Mouse (Mus musculus) hindbrain, embryonic 12.5 days (tissue): Measurements from ENCODE around the gene Zer1. TPM values are rescaled to one million over a fixed set of nuclear protein-coding genes. Genes with fewer than 3 reads are reported as not detected.
"Not testable (repeated sequence)": the region's sequence is repeated elsewhere in the genome, so short reads cannot be mapped to it uniquely, and the experiment has no call there.

Source experiments
- ATAC-seq: fragments of 200-750 bp; cut with Nextera tagmentation; 2 replicates; pipeline ENCODE4 v1.8.0; 2017; ENCODE audit warnings: moderate TSS enrichment; ENCODE audit not compliant: low FRiP score
- H3K27ac ChIP-seq: fragments of 300-500 bp; sonication (generic); 2 replicates; pipeline ENCODE4 v1.5.1; 2016; ENCODE audit warnings: mild to moderate bottlenecking
- H3K27me3 ChIP-seq: fragments of 300-500 bp; sonication (generic); 2 replicates; pipeline ENCODE4 v1.6.1; 2016; ENCODE audit warnings: mild to moderate bottlenecking
- H3K36me3 ChIP-seq: fragments of 300-500 bp; sonication (generic); 2 replicates; pipeline ENCODE4 v1.6.1; 2016; ENCODE audit warnings: mild to moderate bottlenecking
- H3K4me1 ChIP-seq: fragments of 300-500 bp; sonication (generic); 2 replicates; pipeline ENCODE4 v1.6.1; 2016
- H3K4me2 ChIP-seq: fragments of 300-500 bp; sonication (generic); replicated peaks from 2 replicates; pipeline ENCODE4 v1.6.1; 2016; ENCODE audit warnings: mild to moderate bottlenecking
- H3K4me3 ChIP-seq: fragments of 300-500 bp; sonication (generic); 2 replicates; pipeline ENCODE4 v1.5.1; 2016; ENCODE audit warnings: mild to moderate bottlenecking
- H3K9ac ChIP-seq: fragments of 300-500 bp; sonication (generic); 2 replicates; pipeline ENCODE4 v1.6.1; 2016; ENCODE audit warnings: mild to moderate bottlenecking, moderate library complexity
- H3K9me3 ChIP-seq: fragments of 300-500 bp; sonication (generic); replicated peaks from 2 replicates; pipeline ENCODE4 v1.6.1; 2016; ENCODE audit warnings: mild to moderate bottlenecking
- WGBS: fragments of 180-500 bp; shearing (Covaris S2); methylation state at CpG from one replicate; pipeline ENCODE4 v1.1.7; 2016; 5-methylcytosine and 5-hydroxymethylcytosine counted together
- polyA plus RNA-seq: library from polyadenylated mRNA; unstranded; fragments of >200 nt; fragmentation: Nextera tagmentation; extraction: Ambion mirVana; gene quantifications from 2 replicates; pipeline ENCODE4 v1.2.1, GENCODE M21; 2016

The Zer1 gene
- polyA plus RNA-seq, 1 experiment from 2014 or later = 12.6 TPM

DNA sequence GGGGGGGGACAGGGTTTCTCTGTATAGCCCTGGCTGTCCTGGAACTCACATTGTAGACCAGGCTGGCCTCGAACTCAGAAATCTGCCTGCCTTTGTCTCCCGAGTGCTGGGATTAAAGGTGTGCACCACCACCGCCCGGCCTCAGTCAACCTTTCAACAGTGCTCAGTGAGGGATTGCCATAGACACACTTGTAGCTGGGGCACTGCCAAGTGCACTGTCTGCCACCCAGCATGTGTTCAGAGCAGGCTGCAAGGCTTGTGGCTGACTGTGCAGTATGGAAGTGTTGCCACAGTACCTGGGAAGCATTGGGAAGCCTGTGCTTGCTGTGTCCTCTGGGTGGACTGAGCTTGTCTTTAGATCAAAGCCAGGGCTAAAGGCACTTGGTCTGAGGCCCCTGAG is 15.6 kb upstream of the Zer1 start:
- 95% methylated on average over 4 of the region's 4 CpGs for WGBS
- ATAC-seq, H3K27me3 ChIP-seq, H3K9me3 ChIP-seq, H3K27ac ChIP-seq, H3K9ac ChIP-seq, H3K4me1 ChIP-seq, H3K4me2 ChIP-seq, H3K4me3 ChIP-seq: not testable (repeated sequence)
- H3K36me3 ChIP-seq = peaks cover 64% of the 10 kb centered on the region

DNA sequence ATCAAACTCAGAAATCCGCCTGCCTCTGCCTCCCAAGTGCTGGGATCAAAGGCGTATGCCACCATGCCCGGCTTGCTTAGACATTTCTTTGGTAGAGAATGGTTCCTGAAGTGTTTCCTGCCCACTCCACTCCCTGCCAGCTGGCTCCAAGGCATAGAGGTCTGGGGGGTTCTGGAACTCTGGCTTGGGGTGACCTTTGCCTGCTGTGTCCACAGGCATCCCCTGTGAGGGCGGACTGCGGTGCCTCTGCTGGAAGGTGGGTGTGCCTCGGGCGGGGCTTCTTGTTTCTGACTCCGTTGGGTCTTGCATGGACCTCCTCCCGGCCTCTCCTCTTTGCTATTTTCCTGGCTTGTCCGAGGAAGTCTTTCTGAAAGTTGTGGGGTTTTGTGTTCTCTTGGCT is 12.1 kb upstream of the Zer1 start:
- Histone ChIP-seq H3K27me3 (no peaks in the 10 kb centered on the region), H3K4me3 (no peak overlapping the region), H3K4me2 (no peak overlapping the region), H3K27ac (no peak overlapping the region), H3K36me3 (peaks cover 30% of the 10 kb centered on the region), H3K9me3 (no peaks in the 10 kb centered on the region), H3K9ac (no peak overlapping the region), H3K4me1 (peaks cover 25% of the 10 kb centered on the region)
- WGBS = 89% methylated on average over 10 of the region's 10 CpGs
- ATAC-seq = no peak

DNA sequence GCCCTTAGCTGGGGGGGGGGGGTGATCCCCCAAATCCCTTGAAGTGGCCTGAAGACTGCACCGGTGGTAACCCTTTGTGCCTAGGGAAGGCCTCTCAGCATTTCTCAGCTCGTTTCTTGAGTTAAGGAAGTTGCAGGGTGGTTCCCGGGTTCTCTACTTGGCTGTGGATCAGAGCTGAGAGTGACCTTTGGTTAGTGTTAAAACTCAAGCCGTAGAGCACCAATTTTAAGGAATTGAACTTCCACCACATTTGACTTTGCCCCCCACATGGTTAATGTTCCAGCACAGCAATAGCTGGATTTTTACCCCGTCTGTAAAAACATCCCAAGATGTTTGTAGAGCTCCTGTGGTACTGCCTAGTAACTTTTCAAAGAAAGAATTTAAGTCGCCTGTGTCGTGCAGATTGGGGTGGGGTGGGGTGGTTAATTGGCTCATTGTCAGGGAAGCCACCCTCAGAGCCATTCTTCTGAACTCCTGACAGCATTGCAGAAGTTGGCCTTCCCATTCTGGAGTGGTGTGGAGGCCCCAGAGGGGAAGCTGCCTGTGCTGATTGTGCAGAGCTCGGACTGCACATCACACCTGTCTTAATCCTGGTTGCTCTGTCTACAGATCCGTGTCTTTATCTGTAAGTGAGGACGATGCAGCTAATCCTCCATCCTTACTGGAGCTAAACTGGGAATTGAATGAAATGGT is 10.7 kb upstream of the Zer1 start:
- no peaks in the 10 kb centered on the region for H3K27me3 ChIP-seq
- WGBS = 56% methylated on average over 10 of the region's 10 CpGs
- H3K27ac ChIP-seq = no peak overlapping the region
- no peaks in the 10 kb centered on the region for H3K9me3 ChIP-seq
- peak overlapping the region; percentile 86 for H3K9ac ChIP-seq
- H3K36me3 ChIP-seq = peaks cover 16% of the 10 kb centered on the region
- H3K4me1 ChIP-seq = peaks cover 25% of the 10 kb centered on the region
- no peak for ATAC-seq
- H3K4me2 ChIP-seq = peak overlapping the region; percentile 94
- H3K4me3 ChIP-seq = peak overlapping the region; percentile 76

DNA sequence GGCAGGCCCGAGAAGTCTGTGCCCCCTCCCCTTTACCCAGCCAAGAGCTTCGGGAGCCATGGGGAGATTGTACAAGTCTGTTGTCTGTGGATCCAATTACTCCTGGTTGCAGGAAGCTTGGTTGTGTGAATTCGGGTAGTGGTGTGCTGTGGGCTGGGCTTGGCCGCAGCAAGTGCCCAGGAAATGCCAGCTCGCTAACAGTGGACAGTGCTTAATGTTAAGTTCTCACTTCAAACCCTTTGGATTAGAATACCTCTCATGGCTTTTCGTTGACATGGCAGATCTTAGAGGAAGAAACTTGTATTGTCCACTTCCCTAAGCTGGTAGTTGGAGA is 10.0 kb upstream of the Zer1 start:
- no peaks in the 10 kb centered on the region for H3K27me3 ChIP-seq
- 35% methylated on average over 6 of the region's 6 CpGs for WGBS
- H3K4me2 ChIP-seq = peak overlapping the region; percentile 94
- peak overlapping the region; percentile 86 for H3K9ac ChIP-seq
- H3K36me3 ChIP-seq = peaks cover 15% of the 10 kb centered on the region
- H3K4me3 ChIP-seq = peak overlapping the region; percentile 76
- no peaks in the 10 kb centered on the region for H3K9me3 ChIP-seq
- peak; percentile 12; the same call in 1 of the 2 replicates for ATAC-seq
- H3K4me1 ChIP-seq = peaks cover 25% of the 10 kb centered on the region
- peak overlapping the region; percentile 82 for H3K27ac ChIP-seq

DNA sequence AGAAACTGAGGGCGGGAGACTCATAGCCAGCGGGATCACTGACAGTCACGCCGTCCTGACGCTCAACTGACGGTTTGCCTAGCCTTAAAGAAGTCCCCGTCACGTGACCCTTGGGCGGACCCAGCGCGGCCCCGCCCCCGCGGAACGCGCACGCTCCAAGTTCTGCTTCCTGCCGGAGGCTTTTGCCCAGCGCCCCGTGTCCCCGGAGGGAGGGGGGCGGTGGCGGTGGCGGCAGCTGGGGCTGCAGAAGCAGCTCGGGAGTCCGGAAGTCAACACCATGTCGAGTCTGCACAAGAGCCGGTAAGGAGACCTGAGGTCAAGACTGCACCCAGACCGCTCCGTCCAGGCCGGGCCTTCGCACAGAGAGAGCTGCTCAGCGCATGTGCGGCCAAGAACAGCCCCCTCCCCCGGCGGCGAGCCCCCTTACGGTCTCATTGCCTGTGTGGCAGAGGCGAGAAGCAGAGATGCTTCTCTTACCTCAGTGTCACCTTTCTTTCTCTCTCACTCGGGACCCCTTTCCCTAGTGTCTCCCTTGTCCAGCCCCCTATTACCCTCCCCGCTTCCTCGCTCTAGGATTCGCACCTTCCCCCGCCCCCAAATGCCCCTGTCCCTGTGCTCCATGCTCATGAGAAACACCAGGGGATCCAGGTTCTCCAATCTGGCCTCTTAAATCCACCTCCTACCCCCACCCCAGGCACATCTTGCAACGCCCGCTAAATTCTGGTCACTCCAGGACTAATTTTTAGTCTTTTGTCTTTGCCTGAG is 9.4 kb upstream of the Zer1 start, which contains the start of gene Tbc1d13:
Tbc1d13 (plus strand) TSS at position 134 of the 765 bp plus-strand sequence.
- Histone ChIP-seq H3K27me3 (no peaks in the 10 kb centered on the region), H3K36me3 (peaks cover 15% of the 10 kb centered on the region), H3K9ac (peak within 1 kb of the TSS; percentile 86), H3K9me3 (no peaks in the 10 kb centered on the region), H3K4me3 (peak within 1 kb of the TSS; percentile 76), H3K4me2 (peak within 1 kb of the TSS; percentile 94), H3K4me1 (peaks cover 25% of the 10 kb centered on the region), H3K27ac (peak within 1 kb of the TSS; percentile 82)
- WGBS = under 1% methylated on average over 46 of the region's 46 CpGs
- ATAC-seq = peak; percentile 93

DNA sequence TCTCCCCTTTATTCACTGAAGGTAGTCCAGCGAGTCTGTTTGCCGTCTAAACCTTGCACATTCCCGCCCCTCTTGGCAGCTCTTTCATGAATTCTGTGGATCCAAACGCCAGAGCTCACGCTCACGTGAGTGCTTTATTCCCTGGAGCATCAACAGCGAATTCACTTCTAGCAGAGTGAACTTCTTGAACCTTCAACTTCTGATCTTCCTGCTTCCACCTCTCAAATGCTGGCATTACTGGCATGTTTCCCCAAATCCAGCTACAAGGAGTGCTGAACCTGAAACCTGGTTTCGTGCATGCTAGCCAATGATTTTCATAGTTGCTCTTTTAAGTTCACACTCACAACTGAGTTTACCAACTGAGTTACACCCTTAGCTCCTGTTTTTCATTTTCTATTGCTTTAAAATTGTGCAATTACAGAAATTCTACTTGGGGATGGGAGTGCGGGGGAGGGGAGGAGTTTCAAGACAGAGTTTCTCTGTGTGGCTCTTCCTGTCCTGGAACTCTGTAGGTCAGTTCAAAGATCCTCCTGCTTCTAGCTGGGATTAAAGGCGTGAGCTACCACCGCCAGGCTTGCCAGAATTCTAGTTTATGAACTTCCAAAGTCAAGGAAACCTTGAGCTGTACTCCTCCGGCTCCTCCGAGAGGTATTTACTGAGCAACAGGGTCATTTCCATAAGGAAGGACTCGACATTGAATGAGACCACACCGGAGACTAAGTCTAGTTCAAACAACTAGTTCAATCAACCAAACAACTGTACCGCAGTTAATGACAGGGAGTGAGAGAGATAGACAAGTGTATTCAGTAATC is 8.6 kb upstream of the Zer1 start:
- H3K9me3 ChIP-seq = no peaks in the 10 kb centered on the region
- H3K9ac ChIP-seq = peak overlapping the region; percentile 86; the same call in 1 of the 2 replicates
- peak overlapping the region; percentile 76 for H3K4me3 ChIP-seq
- H3K27me3 ChIP-seq = no peaks in the 10 kb centered on the region
- ATAC-seq = no peak
- 0 out of 2 replicates have a peak overlapping the region, but pooled peaks have one; percentile 46 for H3K27ac ChIP-seq
- 24% methylated on average over 16 of the region's 16 CpGs for WGBS
- H3K4me2 ChIP-seq = peak overlapping the region; percentile 94
- peaks cover 15% of the 10 kb centered on the region for H3K36me3 ChIP-seq
- H3K4me1 ChIP-seq = peaks cover 25% of the 10 kb centered on the region

DNA sequence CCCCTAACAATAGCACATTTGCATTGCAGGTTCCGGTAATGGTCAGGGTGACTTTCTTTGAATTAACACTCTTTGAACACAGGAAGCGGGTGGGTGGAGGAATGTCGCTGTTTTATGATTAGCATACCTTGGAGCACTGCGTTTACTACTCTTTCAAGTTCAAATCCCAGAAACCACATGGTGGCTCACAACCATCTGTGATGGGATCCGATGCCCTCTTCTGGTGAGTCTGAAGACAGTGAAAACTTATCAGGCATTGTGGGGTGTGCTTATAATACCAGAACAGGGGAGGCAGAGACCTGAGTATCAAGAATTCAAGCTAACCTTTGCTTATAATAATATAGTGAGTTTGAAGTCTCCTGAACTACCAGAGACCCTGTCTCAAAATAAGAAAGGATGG is 6.9 kb upstream of the Zer1 start:
- not testable (repeated sequence) for H3K27ac ChIP-seq, H3K27me3 ChIP-seq, H3K9me3 ChIP-seq, ATAC-seq, H3K4me2 ChIP-seq, H3K9ac ChIP-seq, H3K36me3 ChIP-seq, H3K4me3 ChIP-seq
- H3K4me1 ChIP-seq = peaks cover 25% of the 10 kb centered on the region
- WGBS = 67% methylated on average over 5 of the region's 5 CpGs

DNA sequence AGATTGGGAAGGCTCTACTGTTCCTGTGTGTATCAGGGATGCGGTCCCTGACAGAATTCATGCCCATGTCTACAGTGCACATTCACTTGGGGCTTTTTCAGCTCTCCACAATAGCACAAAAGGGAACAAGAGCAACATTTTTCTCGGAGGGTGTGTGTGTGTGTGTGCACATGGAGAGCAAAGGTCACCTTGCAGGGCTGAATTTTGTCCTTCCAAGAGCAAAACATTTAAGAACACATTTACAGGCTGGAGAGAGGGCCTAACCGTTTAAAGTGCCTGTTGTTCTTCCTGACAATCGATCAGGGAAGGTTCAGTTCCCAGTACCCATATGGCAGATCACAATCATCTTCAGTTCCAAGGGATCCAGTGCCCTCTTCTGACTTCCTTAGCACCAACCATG is 5.8 kb upstream of the Zer1 start:
- no peak overlapping the region for H3K9ac ChIP-seq
- 84% methylated on average over 4 of the region's 4 CpGs for WGBS
- H3K27me3 ChIP-seq = no peaks in the 10 kb centered on the region
- H3K4me2 ChIP-seq = no peak overlapping the region
- no peak for ATAC-seq
- no peaks in the 10 kb centered on the region for H3K9me3 ChIP-seq
- H3K4me3 ChIP-seq = no peak overlapping the region
- H3K4me1 ChIP-seq = peaks cover 19% of the 10 kb centered on the region
- H3K27ac ChIP-seq = no peak overlapping the region
- no peaks in the 10 kb centered on the region for H3K36me3 ChIP-seq

DNA sequence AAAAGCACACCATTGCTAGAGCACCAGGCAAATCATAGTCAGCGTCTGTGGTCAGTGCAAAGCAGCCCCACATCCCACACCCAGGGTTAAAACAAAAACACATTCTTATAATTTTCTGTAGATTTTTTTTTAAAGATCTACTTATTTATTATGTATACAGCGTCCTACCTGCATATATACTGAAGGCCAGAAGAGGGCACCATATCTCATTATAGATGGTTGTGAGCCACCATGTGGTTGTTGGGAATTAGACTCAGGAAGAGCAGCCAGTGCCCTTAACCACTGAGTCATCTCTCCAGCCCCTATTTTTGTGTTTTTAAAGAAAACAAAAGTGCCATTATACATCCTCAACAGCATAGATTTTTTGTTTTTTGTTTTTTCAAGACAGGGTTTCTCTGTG is 4.4 kb upstream of the Zer1 start:
- 25% methylated on average over 2 of the region's 2 CpGs for WGBS
- no peak for ATAC-seq
- Histone ChIP-seq H3K9ac (no peak overlapping the region), H3K4me2 (no peak overlapping the region), H3K27ac (no peak overlapping the region), H3K27me3 (no peaks in the 10 kb centered on the region), H3K9me3 (no peaks in the 10 kb centered on the region), H3K36me3 (no peaks in the 10 kb centered on the region), H3K4me3 (no peak overlapping the region), H3K4me1 (peaks cover 15% of the 10 kb centered on the region)

DNA sequence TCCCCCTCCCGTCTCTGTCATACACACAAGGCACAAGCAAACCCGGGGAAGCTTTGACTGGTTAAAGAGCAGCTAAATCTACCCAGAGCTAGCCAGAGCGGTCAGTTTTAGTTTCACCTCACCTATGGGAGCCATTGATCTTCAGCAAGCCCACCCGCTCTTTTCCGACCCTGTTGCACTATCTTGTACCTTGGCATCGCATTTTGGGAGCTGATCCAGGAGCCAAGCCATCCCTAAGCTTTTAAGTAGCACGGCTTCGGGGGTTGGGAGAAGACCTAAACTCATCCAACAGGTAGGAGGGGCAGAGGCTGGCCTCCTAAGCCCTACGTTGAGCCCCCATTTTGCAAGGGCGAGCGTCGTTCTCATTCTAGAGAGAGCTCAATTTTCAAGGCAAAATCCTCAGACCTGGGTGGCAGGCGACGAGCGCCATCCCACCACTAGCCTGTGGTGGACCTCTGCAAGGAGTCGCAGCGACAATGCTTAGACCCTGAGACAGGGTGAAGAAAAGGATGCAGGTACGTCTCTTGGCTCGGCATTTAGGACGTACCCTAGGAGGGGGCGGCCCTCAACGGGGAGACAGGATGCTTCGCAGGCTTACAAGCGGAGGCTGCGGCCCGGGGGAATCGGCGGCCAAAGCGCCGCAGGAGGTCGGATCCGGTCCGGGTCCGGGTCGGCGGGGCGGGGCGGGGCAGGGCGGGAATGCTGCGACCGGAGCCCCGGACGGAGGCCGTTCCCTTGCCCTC is 485 bp downstream of the Zer1 start:
- H3K9ac ChIP-seq = peak overlapping the region; percentile 92
- WGBS = 1% methylated on average over 42 of the region's 44 CpGs
- peak; percentile 77 for ATAC-seq

DNA sequence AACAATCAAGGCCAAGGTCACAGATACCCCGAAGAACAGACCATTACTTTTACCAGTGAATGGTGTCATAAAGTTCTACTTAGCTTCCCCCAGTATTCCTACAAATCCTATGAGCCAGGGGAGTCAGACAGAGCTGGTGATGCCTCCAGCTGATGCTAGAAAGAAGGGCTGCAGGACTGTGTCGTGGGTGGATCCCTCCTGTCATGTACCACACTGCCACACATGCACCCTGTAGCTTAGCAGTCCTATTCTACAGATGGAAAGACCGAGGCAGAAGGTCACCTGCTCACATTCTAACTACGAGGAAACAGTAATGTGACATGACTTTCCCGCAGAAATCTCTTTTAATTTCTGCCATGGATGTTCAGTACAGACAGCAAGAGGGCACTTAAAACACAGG is 1.6 kb downstream of the Zer1 start:
- Histone ChIP-seq H3K27ac (no peak overlapping the region), H3K36me3 (no peaks in the 10 kb centered on the region), H3K4me1 (peaks cover 42% of the 10 kb centered on the region), H3K27me3 (no peaks in the 10 kb centered on the region), H3K4me2 (peak overlapping the region; percentile 93; the same call in 1 of the 2 replicates), H3K4me3 (no peak overlapping the region), H3K9ac (no peak overlapping the region), H3K9me3 (no peaks in the 10 kb centered on the region)
- no peak for ATAC-seq
- WGBS = 91% methylated on average over 5 of the region's 5 CpGs

More for the DNA sequence above, 485 bp downstream of the Zer1 start:
- H3K27me3 ChIP-seq = no peaks in the 10 kb centered on the region
- H3K4me3 ChIP-seq = peak overlapping the region; percentile 86
- no peaks in the 10 kb centered on the region for H3K9me3 ChIP-seq
- H3K36me3 ChIP-seq = no peaks in the 10 kb centered on the region
- H3K27ac ChIP-seq = peak overlapping the region; percentile 84
- H3K4me1 ChIP-seq = peaks cover 41% of the 10 kb centered on the region
- H3K4me2 ChIP-seq = peak overlapping the region; percentile 93
